Mouse (Mus musculus) megakaryocyte-erythroid progenitor cell, adult 5-6 weeks (primary cell): ENCODE data around the gene Jpt1. TPM values are rescaled to one million over a fixed set of nuclear protein-coding genes. Genes with fewer than 3 reads are reported as not detected.
"Not testable (repeated sequence)": the region's sequence is repeated elsewhere in the genome, so short reads cannot be mapped to it uniquely, and the experiment has no call there.

Source experiments
- ATAC-seq: replicated peaks from 2 replicates; pipeline ENCODE4 v1.8.0; 2016; ENCODE audit warnings: mild to moderate bottlenecking, inconsistent platforms; ENCODE audit not compliant: severe bottlenecking, poor library complexity, low FRiP score, low TSS enrichment
- total RNA-seq, 2 experiments: library from RNA; stranded (forward) in 1 of 2; stranded (reverse) in 1 of 2; fragments of 200-1000, 215-1000 nt in 1 of 2; fragments of >200 nt in 1 of 2; fragmentation: Nextera tagmentation in 1 of 2; gene quantifications; 2 replicates each; pipeline ENCODE4 v1.2.3; 2014 to 2017

Gene Jpt1
- total RNA-seq, 2 experiments from 2014 or later = 142 to 191 TPM

GRCm38 (mm10) chr11:115513271-115514237 is 633 bp downstream of the Jpt1 start:
- peak; percentile 37 for ATAC-seq

- no peak for ATAC-seq
These were observed 1.6 kb downstream of the Jpt1 start for GRCm38 (mm10) chr11:115512407-115513183.

DNA sequence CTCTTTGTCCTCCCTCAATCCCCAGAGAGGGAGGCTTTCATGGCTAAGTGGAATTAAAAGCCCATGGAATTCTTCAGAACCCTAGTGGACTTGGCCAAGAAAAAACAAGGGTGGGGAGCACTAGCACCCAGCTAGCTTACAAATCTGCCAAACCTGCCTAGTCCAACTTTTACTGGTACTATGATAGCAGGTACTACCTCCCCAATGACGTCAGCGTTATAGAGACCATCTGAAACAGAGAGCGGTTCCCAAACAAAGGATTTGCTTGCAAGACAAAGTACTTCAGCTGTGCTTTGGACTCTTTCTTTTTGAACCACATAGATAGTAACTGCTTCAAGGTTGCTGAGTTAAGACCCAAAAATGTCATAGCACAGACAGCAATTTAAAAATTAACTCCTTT is 2.2 kb downstream of the Jpt1 start:
- no peak for ATAC-seq

- peak; percentile 56 for ATAC-seq
These were observed 3.1 kb downstream of the Jpt1 start for GRCm38 (mm10) chr11:115511121-115511520.

DNA sequence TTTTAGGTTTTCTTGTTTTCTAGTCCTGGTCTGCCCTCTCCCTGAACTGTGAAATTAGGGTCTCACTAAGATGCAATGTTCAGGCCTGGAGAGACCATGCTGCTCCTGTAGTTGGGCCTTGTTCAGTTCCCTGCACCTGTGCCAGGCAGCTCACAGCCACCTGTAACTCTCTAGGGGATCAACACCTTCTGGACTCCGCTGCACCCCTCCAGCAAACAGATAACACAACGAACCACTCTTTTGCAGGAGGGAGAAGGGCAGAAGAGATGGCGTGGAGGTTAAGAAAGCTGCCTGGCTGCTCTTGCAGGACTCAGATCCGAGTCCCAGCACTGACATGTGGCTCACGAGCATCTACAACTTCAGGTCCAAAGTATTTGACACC is 3.7 kb downstream of the Jpt1 start:
- ATAC-seq = no peak

- ATAC-seq = no peak
These were observed 4.2 kb downstream of the Jpt1 start for GRCm38 (mm10) chr11:115509773-115510506.

DNA sequence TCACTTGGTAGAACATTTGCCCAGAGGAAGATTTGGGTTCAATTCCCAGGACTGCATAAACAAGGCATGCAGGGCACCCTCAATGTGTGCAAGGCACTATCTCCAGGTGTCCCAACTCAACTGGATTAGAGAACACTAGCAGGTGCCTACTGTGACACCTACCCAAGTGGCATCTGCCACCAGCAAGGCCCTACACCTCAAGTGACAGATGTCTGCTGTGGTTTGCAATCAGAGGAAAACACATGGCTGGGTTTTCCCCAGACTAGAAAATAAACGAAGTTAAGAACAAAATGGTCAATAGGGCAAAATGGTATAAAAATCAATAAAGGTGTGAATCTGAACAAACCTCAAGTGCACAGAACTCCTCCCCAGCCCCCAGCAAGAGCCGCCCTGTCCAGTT is 6.1 kb downstream of the Jpt1 start:
- ATAC-seq = peak; percentile 51

DNA sequence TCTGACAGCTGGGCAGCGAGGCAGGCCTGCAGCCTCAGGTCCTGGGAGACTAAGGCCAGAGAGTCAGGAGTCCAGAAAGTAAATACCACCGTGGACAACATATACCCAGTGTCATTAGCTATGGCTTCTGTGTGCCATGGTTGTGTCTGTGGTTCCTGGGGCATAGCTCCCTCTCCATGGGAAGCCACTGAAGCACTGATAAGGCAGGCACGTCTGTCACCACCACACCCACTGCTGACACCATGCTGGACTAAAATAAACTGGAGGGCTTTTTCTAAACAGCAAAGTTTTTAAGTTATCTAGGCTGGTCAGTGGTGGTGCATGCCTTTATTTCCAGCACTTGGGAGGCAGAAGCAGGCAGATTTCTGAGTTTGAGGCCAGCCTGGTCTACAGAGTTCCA is 7.6 kb downstream of the Jpt1 start:
- peak; percentile 75 for ATAC-seq

GRCm38 (mm10) chr11:115502636-115503035 is 11.6 kb downstream of the Jpt1 start:
- no peak for ATAC-seq

- not testable (repeated sequence) for ATAC-seq
These were observed 17.6 kb downstream of the Jpt1 start for GRCm38 (mm10) chr11:115496559-115496958.

DNA sequence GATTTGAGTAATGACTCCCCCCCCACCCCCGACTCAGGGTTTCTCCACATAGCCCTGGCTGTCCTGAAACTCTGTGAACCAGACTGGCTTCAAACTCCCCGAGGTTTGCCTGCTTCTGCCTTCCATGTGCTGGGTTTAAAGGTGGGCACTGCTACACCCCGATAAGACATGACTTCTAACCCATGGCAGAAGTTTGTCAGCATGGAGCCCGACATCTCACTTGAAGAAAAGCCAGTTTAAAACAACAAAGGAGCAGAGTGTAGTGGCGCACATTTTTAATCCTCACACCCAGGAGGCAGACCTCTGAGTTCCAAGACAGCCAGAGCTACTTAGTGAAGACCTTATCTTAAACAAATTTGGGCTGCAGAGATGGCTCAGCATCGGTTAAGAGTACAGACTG is 21.8 kb downstream of the Jpt1 start:
- ATAC-seq = peak; percentile 25

DNA sequence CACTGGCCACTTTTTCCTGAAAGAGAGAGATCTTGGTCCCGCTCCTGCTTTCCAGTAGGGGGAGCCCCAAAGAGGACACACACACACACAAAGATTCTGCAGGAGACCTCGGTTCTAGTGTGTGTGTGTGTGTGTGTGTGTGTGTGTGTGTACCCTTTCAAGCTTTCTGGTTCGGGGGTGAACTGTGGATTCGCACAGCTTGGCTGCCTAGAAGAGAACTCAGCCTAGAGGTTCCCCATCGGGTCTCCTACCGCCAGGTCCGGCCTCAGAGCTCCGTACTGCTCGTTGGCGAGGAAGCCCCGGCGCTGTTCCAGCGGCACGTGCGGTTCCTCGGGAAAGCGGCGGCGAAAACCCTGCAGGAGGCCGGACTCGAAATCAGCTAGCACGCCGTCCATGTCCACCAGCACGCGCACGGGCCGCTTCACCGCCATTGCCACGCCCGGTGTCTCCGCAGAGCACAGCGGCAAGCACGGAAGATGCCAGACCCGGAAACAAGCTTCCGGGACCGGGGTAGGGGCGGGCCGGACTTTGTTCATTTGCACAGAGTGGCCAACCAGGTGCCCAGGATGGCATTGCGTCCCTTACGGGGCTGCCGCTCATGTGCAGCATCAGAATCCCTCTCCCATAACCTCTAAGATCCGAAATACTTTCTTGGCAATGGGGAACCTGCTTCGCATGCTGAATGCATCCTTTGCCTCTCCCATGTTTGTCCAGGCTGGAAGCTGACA is 22.7 kb downstream of the Jpt1 start, which contains the start of gene Nt5c:
Gene Nt5c, minus strand, starts transcription at position 507 of the 728 bp plus-strand sequence.
- peak; percentile 94 for ATAC-seq

DNA sequence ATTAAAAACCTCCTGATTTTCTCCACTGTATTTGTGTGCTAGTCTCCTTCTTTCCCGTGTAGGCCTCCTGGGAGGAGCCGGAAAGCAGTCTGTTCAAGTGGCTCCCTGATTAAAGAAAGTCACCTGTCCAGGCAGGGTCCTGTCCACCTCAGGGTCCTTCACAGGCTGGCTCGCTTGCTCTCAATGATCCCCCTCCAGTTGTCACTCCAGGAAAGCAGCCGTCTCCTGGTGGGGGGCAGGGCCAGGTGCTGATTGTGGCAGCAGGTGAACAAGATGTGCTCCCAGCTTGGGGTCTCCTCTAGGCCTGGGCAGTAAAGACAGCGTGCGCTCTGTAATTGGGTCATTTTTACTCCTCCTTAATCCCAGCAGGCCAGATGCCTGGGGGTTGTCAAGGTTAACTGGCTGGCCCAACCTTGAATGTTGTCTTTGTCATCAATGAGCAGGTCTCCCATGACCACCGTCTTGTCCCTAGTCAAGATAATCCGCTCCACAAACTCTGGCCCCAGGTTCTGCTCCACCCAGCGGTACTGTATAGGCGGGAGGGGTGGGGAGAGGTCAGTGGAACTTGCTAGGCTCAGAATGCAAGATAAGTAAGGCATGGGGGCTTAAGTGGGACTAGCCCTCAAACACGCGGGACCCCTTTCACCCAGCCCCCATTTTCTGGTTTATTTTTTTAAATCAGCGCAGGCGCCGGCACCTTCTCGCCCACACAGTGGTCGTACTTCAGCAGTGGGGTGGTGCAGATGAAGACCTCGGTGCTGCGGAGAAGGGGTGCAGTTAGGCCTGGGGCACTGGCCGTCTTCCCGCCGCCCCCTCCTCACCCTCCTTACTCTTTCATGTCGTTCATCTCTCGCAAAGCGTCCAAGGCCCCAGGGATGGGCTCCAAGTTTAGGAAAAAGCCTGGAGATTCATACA is 23.5 kb downstream of the Jpt1 start:
- no peak for ATAC-seq

GRCm38 (mm10) chr11:115488551-115489104 is 25.6 kb downstream of the Jpt1 start:
- ATAC-seq = no peak

- ATAC-seq = no peak
These were observed 29.0 kb downstream of the Jpt1 start for GRCm38 (mm10) chr11:115485155-115485554.

- ATAC-seq = peak; percentile 60; the same call in 1 of the 2 replicates
These were observed 30.5 kb downstream of the Jpt1 start for GRCm38 (mm10) chr11:115483726-115484125.

GRCm38 (mm10) chr11:115483278-115483677 is 30.9 kb downstream of the Jpt1 start:
- ATAC-seq = no peak
